Mouse (Mus musculus) neural tube, embryonic 13.5 days (tissue): ENCODE data around the gene Insm2. TPM values are rescaled to one million over a fixed set of nuclear protein-coding genes. Genes with fewer than 3 reads are reported as not detected.
A peak's percentile ranks its signal among the peaks of the same experiment; 100 is the strongest.
"Not testable (repeated sequence)": the region's sequence is repeated elsewhere in the genome, so short reads cannot be mapped to it uniquely, and the experiment has no call there.

Experiments
- ATAC-seq: fragments of 200-750 bp; cut with Nextera tagmentation; 2 replicates; pipeline ENCODE4 v1.8.0; 2017; ENCODE audit warnings: low read depth, mild to moderate bottlenecking, moderate TSS enrichment, moderate library complexity
- H3K27ac ChIP-seq: fragments of 300-500 bp; sonication (generic); replicated peaks from 2 replicates; pipeline ENCODE4 v1.5.1; 2015; ENCODE audit warnings: moderate library complexity, mild to moderate bottlenecking, inconsistent platforms
- H3K27me3 ChIP-seq: fragments of 300-500 bp; sonication (generic); 2 replicates; pipeline ENCODE4 v1.6.1; 2015; ENCODE audit warnings: mild to moderate bottlenecking, inconsistent platforms
- H3K36me3 ChIP-seq: fragments of 300-500 bp; sonication (generic); 2 replicates; pipeline ENCODE4 v1.6.1; 2015; ENCODE audit warnings: mild to moderate bottlenecking, inconsistent platforms
- H3K4me1 ChIP-seq: fragments of 300-500 bp; sonication (generic); replicated peaks from 2 replicates; pipeline ENCODE4 v1.6.1; 2015; ENCODE audit warnings: inconsistent platforms
- H3K4me2 ChIP-seq: fragments of 300-500 bp; sonication (generic); 2 replicates; pipeline ENCODE4 v1.6.1; 2015; ENCODE audit warnings: inconsistent platforms, mild to moderate bottlenecking, moderate library complexity
- H3K4me3 ChIP-seq: fragments of 300-500 bp; sonication (generic); 2 replicates; pipeline ENCODE4 v1.5.1; 2015; ENCODE audit warnings: mild to moderate bottlenecking, inconsistent platforms
- H3K9ac ChIP-seq: fragments of 300-500 bp; sonication (generic); 2 replicates; pipeline ENCODE4 v1.6.1; 2015; ENCODE audit warnings: moderate library complexity, mild to moderate bottlenecking, inconsistent platforms
- H3K9me3 ChIP-seq: fragments of 300-500 bp; sonication (generic); 2 replicates; pipeline ENCODE4 v1.6.1; 2016; ENCODE audit warnings: inconsistent platforms
- WGBS: fragments of 180-500 bp; shearing (Covaris S2); methylation state at CpG from one replicate; pipeline ENCODE4 v1.1.7; 2015; 5-methylcytosine and 5-hydroxymethylcytosine counted together
- polyA plus RNA-seq: library from polyadenylated mRNA; unstranded; fragments of >200 nt; fragmentation: Nextera tagmentation; extraction: Ambion mirVana; gene quantifications from 2 replicates; pipeline ENCODE4 v1.2.1, GENCODE M21; 2015

Insm2 gene
- polyA plus RNA-seq, 1 experiment from 2014 or later: 1.2 TPM

DNA sequence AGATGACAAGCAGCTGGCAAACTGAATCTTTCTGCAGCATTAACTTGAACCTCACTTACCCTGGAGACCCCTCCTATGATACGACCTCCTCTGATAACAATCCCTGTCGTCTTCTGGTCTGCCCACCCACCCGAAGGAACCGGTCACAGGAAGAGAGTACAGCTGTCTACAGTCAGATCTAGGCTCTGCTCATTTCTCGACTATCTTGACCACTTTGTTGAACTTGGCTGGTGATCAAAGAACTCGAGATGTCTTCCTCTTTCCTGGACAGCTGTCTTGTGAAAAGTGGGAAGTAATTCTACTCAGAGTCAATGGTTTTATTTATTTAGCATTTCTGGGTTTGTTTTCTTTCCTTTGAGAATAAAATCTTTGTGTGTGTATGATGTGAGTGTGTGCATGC is 29.6 kb upstream of the Insm2 start:
- no peak overlapping the region for H3K4me2 ChIP-seq
- peaks cover 5% of the 10 kb centered on the region; the same call in 1 of the 2 replicates for H3K4me1 ChIP-seq
- H3K36me3 ChIP-seq: no peaks in the 10 kb centered on the region
- H3K27ac ChIP-seq: no peak overlapping the region
- no peak overlapping the region for H3K9ac ChIP-seq
- H3K27me3 ChIP-seq: no peaks in the 10 kb centered on the region
- 86% methylated on average over 6 of the region's 6 CpGs for WGBS
- no peak for ATAC-seq
- H3K9me3 ChIP-seq: no peaks in the 10 kb centered on the region
- no peak overlapping the region for H3K4me3 ChIP-seq

DNA sequence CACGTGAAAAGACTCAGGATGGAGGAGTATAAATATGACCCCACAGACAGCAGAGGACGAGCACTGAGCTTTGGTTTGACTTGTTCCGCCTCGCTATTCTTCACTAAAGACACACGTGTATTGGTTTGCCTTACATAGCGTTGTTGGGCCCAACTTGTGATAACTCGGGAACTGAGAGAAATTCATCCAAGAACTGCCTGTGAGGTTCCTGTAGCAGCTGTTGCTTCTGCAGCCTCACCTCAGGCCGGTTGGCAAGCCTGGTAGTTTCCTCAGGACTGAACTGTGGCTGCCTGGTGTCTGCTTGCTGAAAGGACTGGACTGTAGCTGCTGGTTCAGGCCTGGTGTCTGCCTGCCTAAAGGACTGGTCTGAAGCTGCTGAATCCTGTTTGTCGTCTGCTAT is 28.6 kb upstream of the Insm2 start:
- no peak overlapping the region for H3K4me3 ChIP-seq
- H3K9ac ChIP-seq: no peak overlapping the region
- H3K27me3 ChIP-seq: no peaks in the 10 kb centered on the region
- no peak overlapping the region for H3K4me2 ChIP-seq
- H3K27ac ChIP-seq: no peak overlapping the region
- WGBS: 89% methylated on average over 9 of the region's 9 CpGs
- peaks cover 5% of the 10 kb centered on the region; the same call in 1 of the 2 replicates for H3K4me1 ChIP-seq
- ATAC-seq: no peak
- H3K9me3 ChIP-seq: no peaks in the 10 kb centered on the region
- H3K36me3 ChIP-seq: no peaks in the 10 kb centered on the region

DNA sequence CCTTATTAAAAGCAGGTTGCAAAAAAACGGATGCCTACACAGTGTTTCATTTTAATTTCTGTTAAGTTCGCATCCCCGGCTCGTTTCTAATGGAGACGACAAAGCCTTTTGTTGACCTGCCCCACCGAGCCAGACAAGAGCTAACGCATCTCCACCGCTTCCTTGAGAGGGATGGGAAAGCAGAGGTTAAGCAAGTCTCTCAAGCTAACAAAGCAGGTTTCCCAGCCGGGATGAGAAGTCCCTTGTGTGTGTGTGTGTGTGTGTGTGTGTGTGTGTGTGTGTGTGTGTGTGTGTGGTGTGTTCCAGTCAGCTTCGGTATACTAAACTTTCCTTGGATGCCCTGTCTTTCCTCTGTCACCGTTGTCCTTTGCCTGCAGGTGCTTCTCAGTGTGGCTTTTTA is 28.0 kb upstream of the Insm2 start:
- Histone ChIP-seq H3K4me3 (no peak overlapping the region), H3K9me3 (no peaks in the 10 kb centered on the region), H3K4me2 (no peak overlapping the region), H3K27me3 (no peaks in the 10 kb centered on the region), H3K36me3 (no peaks in the 10 kb centered on the region), H3K9ac (no peak overlapping the region), H3K4me1 (peaks cover 5% of the 10 kb centered on the region; the same call in 1 of the 2 replicates), H3K27ac (no peak overlapping the region)
- no peak for ATAC-seq
- 78% methylated on average over 11 of the region's 11 CpGs for WGBS

DNA sequence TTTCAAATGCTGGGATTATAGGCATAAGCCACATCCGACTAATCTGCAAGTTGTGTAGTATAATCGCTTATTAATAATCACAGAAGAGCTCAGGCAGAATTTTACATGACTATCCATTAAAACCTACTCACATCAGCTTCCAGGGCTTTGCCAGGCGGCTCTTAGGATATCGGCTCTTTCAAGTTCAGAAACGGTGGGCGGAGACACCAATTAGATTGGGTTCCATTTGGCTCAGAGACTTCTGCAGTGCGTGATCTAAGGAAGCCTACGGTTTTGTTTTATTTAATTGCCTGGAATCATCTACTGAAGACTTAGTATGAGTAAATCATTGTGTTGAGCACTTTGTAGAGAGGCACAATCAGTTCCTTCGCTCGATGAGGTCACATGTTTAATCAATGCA is 27.6 kb upstream of the Insm2 start:
- Histone ChIP-seq H3K27me3 (no peaks in the 10 kb centered on the region), H3K4me3 (no peak overlapping the region), H3K9ac (no peak overlapping the region), H3K36me3 (no peaks in the 10 kb centered on the region), H3K4me1 (peaks cover 5% of the 10 kb centered on the region; the same call in 1 of the 2 replicates), H3K4me2 (no peak overlapping the region), H3K27ac (no peak overlapping the region), H3K9me3 (no peaks in the 10 kb centered on the region)
- ATAC-seq: no peak
- WGBS: 82% methylated on average over 10 of the region's 10 CpGs

DNA sequence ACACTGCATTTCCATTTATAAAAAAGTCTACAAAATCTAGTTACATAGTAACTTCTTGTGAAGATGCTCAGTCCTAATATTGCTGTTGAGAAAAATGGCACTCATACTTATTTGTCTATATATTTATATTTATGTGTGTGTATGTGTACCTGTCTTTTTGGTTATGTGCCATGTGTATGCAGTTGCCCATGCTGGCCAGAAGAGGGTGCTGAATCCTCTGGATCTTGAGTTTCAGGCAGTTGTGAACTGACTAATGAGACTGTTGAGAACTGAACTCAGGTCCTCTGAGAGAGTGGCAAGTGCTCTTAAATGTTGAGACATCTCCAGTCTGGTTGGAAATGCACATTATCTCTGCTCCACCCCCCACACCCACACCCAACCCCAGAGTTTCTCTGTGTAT is 26.1 kb upstream of the Insm2 start:
- Histone ChIP-seq H3K27me3 (no peaks in the 10 kb centered on the region), H3K4me1 (peaks cover 5% of the 10 kb centered on the region; the same call in 1 of the 2 replicates), H3K36me3 (no peaks in the 10 kb centered on the region), H3K27ac (no peak overlapping the region), H3K9ac (no peak overlapping the region), H3K9me3 (no peaks in the 10 kb centered on the region), H3K4me3 (no peak overlapping the region), H3K4me2 (no peak overlapping the region)
- no peak for ATAC-seq

DNA sequence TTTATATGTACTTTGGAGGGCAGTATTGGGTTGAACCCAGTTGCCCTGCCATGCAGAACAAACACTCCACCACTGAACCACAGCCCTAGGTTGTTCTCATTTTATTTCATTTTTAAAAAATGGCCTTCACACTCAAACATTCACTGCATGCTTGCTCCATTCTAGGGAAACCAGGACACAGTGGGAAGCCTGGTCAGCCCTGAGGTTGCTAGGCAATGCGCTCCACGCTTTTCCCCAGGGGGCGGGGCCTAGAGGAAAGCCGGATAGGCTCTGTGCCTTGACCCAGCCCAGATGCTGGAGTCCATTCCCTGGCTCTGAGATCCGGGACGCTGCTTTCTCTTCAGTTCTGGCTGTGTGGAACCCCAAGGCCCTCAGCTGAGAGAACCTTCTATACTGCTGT is 25.4 kb upstream of the Insm2 start:
- no peak overlapping the region for H3K4me2 ChIP-seq
- H3K27me3 ChIP-seq: no peaks in the 10 kb centered on the region
- no peak overlapping the region for H3K4me3 ChIP-seq
- H3K9ac ChIP-seq: no peak overlapping the region
- H3K36me3 ChIP-seq: no peaks in the 10 kb centered on the region
- no peaks in the 10 kb centered on the region for H3K9me3 ChIP-seq
- ATAC-seq: 0 out of 2 replicates have a peak, but pooled peaks have one; percentile 47
- WGBS: 4% methylated on average over 6 of the region's 6 CpGs
- no peak overlapping the region for H3K27ac ChIP-seq
- H3K4me1 ChIP-seq: peaks cover 5% of the 10 kb centered on the region; the same call in 1 of the 2 replicates

DNA sequence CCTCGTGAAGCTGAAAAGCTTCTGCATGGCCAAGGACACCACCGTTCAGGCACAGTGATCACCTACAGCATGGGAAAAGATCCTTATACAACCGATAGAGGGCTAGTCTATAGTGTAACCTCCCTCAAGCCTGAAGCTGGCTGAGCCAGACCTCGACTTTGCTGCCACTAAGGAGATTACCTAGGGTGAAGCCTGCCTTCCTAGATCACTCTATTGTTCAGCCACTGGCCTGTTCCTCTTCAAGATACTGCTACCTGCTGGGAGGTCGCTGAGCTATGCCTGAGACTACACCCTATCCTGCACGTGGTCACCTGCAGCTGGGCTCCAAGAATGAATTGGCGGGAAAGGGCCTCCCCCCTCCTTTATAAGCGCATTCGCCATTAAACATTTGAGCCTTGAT is 12.3 kb upstream of the Insm2 start:
- not testable (repeated sequence) for H3K9ac ChIP-seq, H3K4me3 ChIP-seq, H3K36me3 ChIP-seq, H3K4me1 ChIP-seq, H3K4me2 ChIP-seq, H3K27ac ChIP-seq, H3K27me3 ChIP-seq, H3K9me3 ChIP-seq, ATAC-seq
- WGBS: 61% methylated on average over 9 of the region's 9 CpGs

DNA sequence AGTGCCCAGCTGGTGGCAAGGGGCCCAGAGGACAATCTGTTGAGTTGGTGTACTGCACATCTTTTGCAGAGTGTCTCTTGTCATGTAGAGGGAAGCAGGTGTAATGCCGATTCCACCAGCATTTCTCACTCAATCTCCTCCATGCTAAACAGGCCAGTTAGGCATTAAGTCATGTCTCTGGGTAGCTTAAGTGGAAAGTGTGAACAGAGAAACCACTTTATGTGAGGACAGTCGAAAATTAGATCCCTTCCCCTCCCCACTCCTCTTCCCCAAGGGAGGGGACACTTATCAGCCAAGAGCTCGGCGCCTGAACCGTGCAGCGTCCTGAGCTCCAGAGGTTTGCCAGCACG is 715 bp upstream of the Insm2 start:
- Histone ChIP-seq H3K9ac (peak overlapping the region; percentile 63), H3K27me3 (peaks cover 83% of the 10 kb centered on the region), H3K27ac (no peak overlapping the region), H3K36me3 (no peaks in the 10 kb centered on the region), H3K9me3 (no peaks in the 10 kb centered on the region), H3K4me3 (peak overlapping the region; percentile 49), H3K4me2 (peak overlapping the region; percentile 89), H3K4me1 (peaks cover 27% of the 10 kb centered on the region)
- no peak for ATAC-seq
- WGBS: 6% methylated on average over 7 of the region's 7 CpGs

DNA sequence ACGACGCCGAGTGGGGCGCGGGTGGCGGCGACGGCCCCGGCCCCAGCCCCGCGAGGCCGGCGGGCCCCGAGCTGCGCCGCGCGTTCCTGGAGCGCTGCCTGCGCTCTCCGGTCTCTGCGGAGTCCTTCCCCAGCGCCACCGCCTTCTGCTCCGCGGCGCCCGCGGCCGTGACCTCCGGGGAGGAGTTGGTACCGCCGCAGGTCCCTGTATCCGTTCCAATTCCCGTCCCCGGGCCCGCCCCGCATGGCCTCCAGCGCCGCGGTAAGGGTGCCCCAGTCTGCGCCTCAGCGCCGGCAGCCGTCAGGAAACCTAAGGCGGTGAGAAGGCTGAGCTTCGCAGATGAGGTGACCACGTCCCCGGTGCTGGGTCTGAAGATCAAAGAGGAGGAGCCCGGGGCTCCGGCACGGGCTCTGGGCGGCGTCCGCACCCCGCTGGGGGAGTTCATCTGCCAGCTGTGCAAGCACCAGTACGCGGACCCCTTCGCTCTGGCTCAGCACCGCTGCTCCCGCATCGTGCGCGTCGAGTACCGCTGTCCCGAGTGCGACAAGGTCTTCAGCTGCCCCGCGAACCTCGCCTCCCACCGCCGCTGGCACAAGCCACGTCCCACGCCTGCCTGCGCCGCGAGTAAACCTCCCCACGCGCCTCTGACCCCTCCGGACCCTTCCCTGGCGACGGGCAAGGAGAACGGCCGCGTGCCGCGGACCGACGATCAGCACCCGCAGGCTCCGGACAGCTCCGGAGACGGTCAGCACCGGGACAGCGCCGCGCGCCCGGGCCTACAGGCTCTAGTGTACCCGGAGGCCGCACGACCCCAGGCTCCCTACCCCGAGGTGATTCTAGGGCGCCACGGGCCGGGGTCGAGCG is 644 bp downstream of the Insm2 start:
- Histone ChIP-seq H3K36me3 (no peaks in the 10 kb centered on the region), H3K27ac (no peak overlapping the region), H3K4me2 (peak overlapping the region; percentile 89), H3K4me1 (peaks cover 27% of the 10 kb centered on the region), H3K9me3 (no peaks in the 10 kb centered on the region), H3K4me3 (peak overlapping the region; percentile 49), H3K9ac (peak overlapping the region; percentile 63), H3K27me3 (peaks cover 76% of the 10 kb centered on the region)
- under 1% methylated on average over 109 of the region's 109 CpGs for WGBS
- peak; percentile 60 for ATAC-seq

DNA sequence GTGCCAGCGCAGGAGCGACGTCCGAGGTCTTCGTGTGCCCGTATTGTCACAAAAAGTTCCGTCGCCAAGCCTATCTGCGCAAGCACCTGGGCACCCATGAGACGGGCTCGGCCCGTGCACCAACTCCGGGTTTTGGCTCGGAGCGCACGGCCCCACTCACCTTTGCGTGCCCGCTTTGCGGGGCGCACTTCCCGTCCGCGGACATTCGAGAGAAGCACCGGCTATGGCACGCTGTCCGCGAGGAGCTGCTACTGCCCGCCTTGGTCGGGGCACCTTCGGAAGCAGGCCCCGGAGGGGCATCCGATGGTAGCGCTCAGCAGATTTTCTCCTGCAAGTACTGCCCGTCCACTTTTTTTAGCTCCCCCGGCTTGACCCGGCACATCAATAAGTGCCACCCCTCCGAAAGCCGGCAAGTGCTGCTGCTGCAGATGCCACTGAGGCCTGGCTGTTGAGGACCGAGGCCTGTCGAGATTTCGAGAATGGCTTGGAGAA is 1.3 kb downstream of the Insm2 start:
- H3K36me3 ChIP-seq: 0 out of 2 replicates have a peak, but pooled peaks cover 4% of the 10 kb centered on the region
- H3K27me3 ChIP-seq: peaks cover 76% of the 10 kb centered on the region
- H3K4me3 ChIP-seq: peak overlapping the region; percentile 49
- ATAC-seq: 0 out of 2 replicates have a peak, but pooled peaks have one; percentile 4
- H3K27ac ChIP-seq: no peak overlapping the region
- 4% methylated on average over 42 of the region's 42 CpGs for WGBS
- H3K9me3 ChIP-seq: no peaks in the 10 kb centered on the region
- H3K4me2 ChIP-seq: peak overlapping the region; percentile 89
- no peak overlapping the region for H3K9ac ChIP-seq
- peaks cover 27% of the 10 kb centered on the region for H3K4me1 ChIP-seq

DNA sequence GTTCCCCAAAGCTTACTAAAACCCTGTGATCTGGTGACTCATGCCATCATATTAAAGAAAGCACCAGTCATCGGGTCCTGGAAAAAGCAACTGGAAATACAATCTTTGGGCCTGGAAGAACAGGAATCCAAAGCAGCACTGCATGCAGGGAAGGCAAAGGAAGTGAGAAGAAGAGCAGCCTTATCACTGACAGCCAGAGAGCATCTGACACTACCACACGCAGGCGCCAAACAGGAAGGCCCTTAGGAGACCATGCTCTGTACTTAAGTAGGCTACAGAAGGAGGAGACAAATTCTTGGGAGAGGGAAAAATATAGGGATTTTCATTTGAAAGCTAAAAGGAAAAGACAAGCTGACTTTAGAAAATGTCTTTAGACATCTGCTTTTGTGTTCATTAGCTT is 5.2 kb downstream of the Insm2 start:
- no peak for ATAC-seq
- no peak overlapping the region for H3K4me3 ChIP-seq
- H3K4me1 ChIP-seq: peaks cover 15% of the 10 kb centered on the region
- H3K27me3 ChIP-seq: peaks cover 38% of the 10 kb centered on the region
- WGBS: 70% methylated on average over 3 of the region's 3 CpGs
- H3K36me3 ChIP-seq: 0 out of 2 replicates have a peak, but pooled peaks cover 4% of the 10 kb centered on the region
- H3K4me2 ChIP-seq: no peak overlapping the region
- H3K9ac ChIP-seq: no peak overlapping the region
- H3K27ac ChIP-seq: no peak overlapping the region
- no peaks in the 10 kb centered on the region for H3K9me3 ChIP-seq

DNA sequence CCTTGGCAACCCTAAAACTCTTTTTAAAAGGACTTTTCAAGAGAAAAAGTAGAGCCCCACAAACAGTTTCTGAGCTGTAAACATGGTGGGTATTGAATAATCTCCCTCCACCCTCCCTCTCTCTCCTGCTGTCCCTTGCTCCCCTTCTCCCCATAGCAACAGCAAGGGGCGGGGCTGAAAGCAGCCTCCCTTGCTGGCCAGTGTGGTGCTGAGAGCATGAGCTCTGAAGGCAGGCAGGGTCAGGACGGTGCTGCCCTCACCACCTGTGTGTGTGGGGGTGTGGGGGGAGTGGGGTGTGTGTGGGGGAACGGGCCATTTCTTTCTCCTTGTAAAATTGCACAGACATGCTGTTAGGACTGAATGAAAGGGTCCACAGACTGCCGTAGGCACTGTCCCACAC is 8.7 kb downstream of the Insm2 start:
- H3K4me2 ChIP-seq: no peak overlapping the region
- H3K36me3 ChIP-seq: 0 out of 2 replicates have a peak, but pooled peaks cover 4% of the 10 kb centered on the region
- no peaks in the 10 kb centered on the region for H3K4me1 ChIP-seq
- 24% methylated on average over 4 of the region's 4 CpGs for WGBS
- no peak overlapping the region for H3K4me3 ChIP-seq
- no peak overlapping the region for H3K27ac ChIP-seq
- H3K9ac ChIP-seq: no peak overlapping the region
- H3K27me3 ChIP-seq: 0 out of 2 replicates have a peak, but pooled peaks cover 5% of the 10 kb centered on the region
- H3K9me3 ChIP-seq: no peaks in the 10 kb centered on the region
- ATAC-seq: 0 out of 2 replicates have a peak, but pooled peaks have one; percentile 53
